8 mouse cellular contexts compared by ENCODE assay signal in genomic region chr6:49368212-49368611, GRCm38 (mm10). TPM values are rescaled to one million over a fixed set of nuclear protein-coding genes. Genes with fewer than 3 reads are reported as not detected.
DNase-seq lines count a peak whose midpoint lies in the region; ATAC-seq lines count a peak whose summit lies in the region.

No protein-coding gene starts in this region.

- H3K36me3 ChIP-seq in megakaryocyte, embryonic 14.5 days (replicated peaks; ENCODE audit: low read length) = no peaks in the 10 kb centered on the region
- no peaks in the 10 kb centered on the region for H3K36me3 ChIP-seq in forebrain, embryonic 13.5 days (ENCODE audit: poor library complexity, severe bottlenecking)
- no peaks in the 10 kb centered on the region for H3K36me3 ChIP-seq in limb, embryonic 15.5 days
- H3K36me3 ChIP-seq in stomach, embryonic 14.5 days (ENCODE audit: control insufficient read depth, insufficient read depth, low read length) = no peaks in the 10 kb centered on the region

- no peak for DNase-seq in right cerebral cortex, adult 18-20 months
- no peak for DNase-seq in cerebellum, adult 18-20 months
- no peak for DNase-seq in adrenal gland, postnatal 25 days

- H3K4me2 ChIP-seq in forebrain, embryonic 13.5 days = peak overlapping the region; percentile 88
- peak overlapping the region; percentile 87 for H3K4me2 ChIP-seq in limb, embryonic 15.5 days
- H3K4me2 ChIP-seq in stomach, embryonic 14.5 days (replicated peaks; ENCODE audit: low read depth, low read length) = peak overlapping the region; percentile 73

- peak overlapping the region; percentile 68 for H3K9ac ChIP-seq in forebrain, embryonic 13.5 days
- H3K9ac ChIP-seq in limb, embryonic 15.5 days = peak overlapping the region; percentile 26; the same call in 1 of the 2 replicates
- H3K9ac ChIP-seq in stomach, embryonic 14.5 days (replicated peaks; ENCODE audit: low read depth, low read length) = peak overlapping the region; percentile 47

- peak overlapping the region; percentile 94 for H3K4me3 ChIP-seq in megakaryocyte, embryonic 14.5 days (replicated peaks)
- H3K4me3 ChIP-seq in forebrain, embryonic 13.5 days = peak overlapping the region; percentile 55
- H3K4me3 ChIP-seq in limb, embryonic 15.5 days = peak overlapping the region; percentile 66
- H3K4me3 ChIP-seq in stomach, embryonic 14.5 days (ENCODE audit: low read depth, low read length) = peak overlapping the region; percentile 47

- no peak for ATAC-seq in megakaryocyte, adult 5-6 weeks (ENCODE audit: poor library complexity, severe bottlenecking)
- no peak for ATAC-seq in forebrain, embryonic 13.5 days
- no peak for ATAC-seq in limb, embryonic 15.5 days (ENCODE audit: insufficient number of reproducible peaks, low FRiP score, low TSS enrichment, low read depth)
- ATAC-seq in stomach, embryonic 14.5 days (ENCODE audit: insufficient number of reproducible peaks, insufficient read depth, low FRiP score, low read depth) = no peak

- H3K4me1 ChIP-seq in megakaryocyte, embryonic 14.5 days = peaks cover 21% of the 10 kb centered on the region
- peaks cover 14% of the 10 kb centered on the region for H3K4me1 ChIP-seq in forebrain, embryonic 13.5 days
- peaks cover 7% of the 10 kb centered on the region for H3K4me1 ChIP-seq in limb, embryonic 15.5 days
- 0 out of 2 replicates have a peak, but pooled peaks cover 5% of the 10 kb centered on the region for H3K4me1 ChIP-seq in stomach, embryonic 14.5 days (ENCODE audit: control insufficient read depth, insufficient read depth, low read length)

- H3K27ac ChIP-seq in forebrain, embryonic 13.5 days = no peak overlapping the region
- H3K27ac ChIP-seq in limb, embryonic 15.5 days = peak overlapping the region; percentile 38; the same call in 1 of the 2 replicates
- peak overlapping the region; percentile 59; the same call in 1 of the 2 replicates for H3K27ac ChIP-seq in stomach, embryonic 14.5 days (ENCODE audit: low read length)

- no peaks in the 10 kb centered on the region for H3K27me3 ChIP-seq in megakaryocyte, embryonic 14.5 days (replicated peaks)
- H3K27me3 ChIP-seq in forebrain, embryonic 13.5 days = no peaks in the 10 kb centered on the region
- H3K27me3 ChIP-seq in limb, embryonic 15.5 days = no peaks in the 10 kb centered on the region
- no peaks in the 10 kb centered on the region for H3K27me3 ChIP-seq in stomach, embryonic 14.5 days (ENCODE audit: control insufficient read depth, insufficient read depth, low read length)

- no peaks in the 10 kb centered on the region for H3K9me3 ChIP-seq in megakaryocyte, embryonic 14.5 days
- H3K9me3 ChIP-seq in forebrain, embryonic 13.5 days (replicated peaks) = no peaks in the 10 kb centered on the region
- no peaks in the 10 kb centered on the region for H3K9me3 ChIP-seq in limb, embryonic 15.5 days
- H3K9me3 ChIP-seq in stomach, embryonic 14.5 days (ENCODE audit: control insufficient read depth, low read depth, low read length) = no peaks in the 10 kb centered on the region

- WGBS in forebrain, embryonic 13.5 days = 43% methylated on average over 3 of the region's 3 CpGs
- 22% methylated on average over 3 of the region's 3 CpGs for WGBS in limb, embryonic 15.5 days
- WGBS in stomach, embryonic 14.5 days = 26% methylated on average over 3 of the region's 3 CpGs

RNA-seq across cellular contexts. Expression of gene Fam221a, which starts 0.7 kb away (rescaled TPM):
- polyA plus RNA-seq in megakaryocyte, embryonic 14.5 days (2012; ENCODE audit: insufficient read depth, low replicate concordance) = 2.3 TPM in 1 of 2 replicates, not detected in the other
- total RNA-seq in megakaryocyte, adult 5-6 weeks (2015) = 7.2 and 9.4 TPM in 2 replicates
- 0.53 and 2.0 TPM in 2 replicates for total RNA-seq in megakaryocyte, adult 5-6 weeks (2017)
- polyA plus RNA-seq in forebrain, embryonic 13.5 days (2015; fragmentation: Nextera tagmentation; extraction: Ambion mirVana) = 4.2 and 7.0 TPM in 2 replicates
- polyA plus RNA-seq in limb, embryonic 15.5 days (2015; fragmentation: Nextera tagmentation; extraction: Ambion mirVana) = 6.3 and 7.2 TPM in 2 replicates
- 8.6 and 9.9 TPM in 2 replicates for polyA plus RNA-seq in stomach, embryonic 14.5 days (2014; fragmentation: Nextera tagmentation; extraction: Ambion mirVana)
- total RNA-seq in adrenal gland, postnatal 25 days (2021) = 2.1 and 2.7 TPM in 2 replicates

RNA-seq across cellular contexts. Expression of gene Stk31, which starts 27.2 kb away (rescaled TPM):
- polyA plus RNA-seq in megakaryocyte, embryonic 14.5 days (2012; ENCODE audit: insufficient read depth, low replicate concordance) = not detected in 2 replicates
- total RNA-seq in megakaryocyte, adult 5-6 weeks (2015) = not detected in 2 replicates
- not detected in 2 replicates for total RNA-seq in megakaryocyte, adult 5-6 weeks (2017)
- polyA plus RNA-seq in forebrain, embryonic 13.5 days (2015; fragmentation: Nextera tagmentation; extraction: Ambion mirVana) = 0.06 TPM in 1 of 2 replicates, not detected in the other
- 0.12 TPM in 1 of 2 replicates, not detected in the other for polyA plus RNA-seq in limb, embryonic 15.5 days (2015; fragmentation: Nextera tagmentation; extraction: Ambion mirVana)
- 0.08 TPM in 1 of 2 replicates, not detected in the other for polyA plus RNA-seq in stomach, embryonic 14.5 days (2014; fragmentation: Nextera tagmentation; extraction: Ambion mirVana)
- 0.55 and 0.62 TPM in 2 replicates for total RNA-seq in adrenal gland, postnatal 25 days (2021)

RNA-seq across cellular contexts. Expression of gene Ccdc126, which starts 49.1 kb away (rescaled TPM):
- 0.71 and 0.92 TPM in 2 replicates for polyA plus RNA-seq in megakaryocyte, embryonic 14.5 days (2012; ENCODE audit: insufficient read depth, low replicate concordance)
- 6.8 TPM in 2 replicates for total RNA-seq in megakaryocyte, adult 5-6 weeks (2015)
- 5.2 and 5.8 TPM in 2 replicates for total RNA-seq in megakaryocyte, adult 5-6 weeks (2017)
- polyA plus RNA-seq in forebrain, embryonic 13.5 days (2015; fragmentation: Nextera tagmentation; extraction: Ambion mirVana) = 6.9 and 7.0 TPM in 2 replicates
- 11.0 and 11.6 TPM in 2 replicates for polyA plus RNA-seq in limb, embryonic 15.5 days (2015; fragmentation: Nextera tagmentation; extraction: Ambion mirVana)
- 12.7 and 13.3 TPM in 2 replicates for polyA plus RNA-seq in stomach, embryonic 14.5 days (2014; fragmentation: Nextera tagmentation; extraction: Ambion mirVana)
- 15.2 and 18.9 TPM in 2 replicates for total RNA-seq in adrenal gland, postnatal 25 days (2021)
